Mouse (Mus musculus): ENCODE data around the gene Glod5.
"Not testable (repeated sequence)": the region's sequence is repeated elsewhere in the genome, so short reads cannot be mapped to it uniquely, and the experiment has no call there.

Gene Glod5

DNA sequence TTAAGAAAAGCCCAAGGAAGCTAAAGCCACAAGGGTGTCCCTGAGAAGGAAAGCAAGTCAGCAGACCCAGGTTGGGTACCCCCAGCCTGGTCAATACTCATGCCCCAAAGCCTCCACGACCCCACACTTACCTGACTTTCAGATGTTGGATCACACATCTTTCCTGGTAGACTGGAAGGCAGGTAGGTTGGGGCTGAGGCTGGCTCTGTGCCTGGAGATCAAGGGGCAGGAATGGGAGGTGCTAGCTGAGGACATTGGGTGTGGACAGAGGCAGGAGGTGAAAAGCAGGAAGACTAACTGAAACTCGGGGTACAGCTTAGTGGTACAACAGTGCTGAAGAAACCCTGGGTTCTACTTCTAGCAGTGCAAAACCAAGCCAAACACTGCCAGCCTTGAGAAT is at the start of gene Glod5:
Gene Glod5, minus strand, starts transcription at position 207 of the 400 bp plus-strand sequence.
- DNase-seq (ENCODE audit: low read depth), result no peak

DNA sequence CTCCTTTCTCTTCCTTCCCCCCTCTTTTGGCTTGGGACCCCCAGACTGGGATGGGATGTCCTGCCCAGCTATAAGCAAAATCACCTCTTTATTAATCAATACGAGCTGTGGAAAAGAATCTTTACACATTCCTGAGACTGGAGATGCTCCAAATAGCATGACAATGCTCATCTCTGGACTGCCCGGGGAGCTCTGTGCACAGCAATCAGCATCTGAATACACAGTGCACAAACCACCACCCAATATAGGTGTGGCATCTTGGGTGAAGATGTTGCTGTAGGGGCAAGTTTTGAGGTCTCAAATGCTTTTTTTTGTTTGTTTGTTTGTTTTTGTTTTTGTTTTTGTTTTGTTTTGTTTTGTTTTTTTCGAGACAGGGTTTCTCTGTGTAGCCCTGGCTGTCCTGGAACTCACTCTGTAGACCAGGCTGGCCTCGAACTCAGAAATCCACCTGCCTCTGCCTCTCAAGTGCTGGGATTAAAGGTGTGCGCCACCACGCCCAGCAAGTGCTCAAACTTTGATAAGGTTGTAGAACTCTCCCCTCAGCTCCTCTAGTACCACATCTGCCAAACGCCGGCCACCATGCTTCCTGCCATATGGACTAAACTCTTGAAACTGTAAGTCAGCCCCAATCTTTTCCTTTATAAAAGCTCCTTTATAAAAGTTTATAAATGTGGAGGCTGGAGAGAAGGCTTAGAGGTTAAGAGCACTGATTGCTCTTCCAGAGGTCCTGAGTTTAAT is 32.9 kb upstream of the Glod5 start:
- DNase-seq (ENCODE audit: low read depth), result not testable (repeated sequence)

DNA sequence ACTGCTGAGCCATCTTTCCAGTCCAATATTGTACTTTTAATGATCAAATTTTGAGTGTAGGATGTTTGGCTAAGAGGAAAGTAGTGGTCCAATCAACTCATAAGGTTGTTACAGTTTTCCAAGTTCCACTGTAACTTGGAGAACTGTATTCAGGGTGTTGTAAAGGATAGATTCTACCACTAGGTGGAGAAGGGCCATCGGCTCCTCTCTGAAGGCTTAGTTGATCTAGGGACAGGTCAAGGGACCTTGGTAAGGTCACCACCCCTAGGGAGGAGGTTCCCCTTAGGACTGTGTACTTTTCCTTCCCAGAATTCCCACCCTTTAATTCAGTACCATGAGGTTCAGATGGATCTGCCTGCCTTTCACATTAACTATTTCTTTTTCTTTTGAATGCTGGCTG is 14.7 kb upstream of the Glod5 start:
- peak; percentile 38 for DNase-seq (ENCODE audit: low read depth)

DNA sequence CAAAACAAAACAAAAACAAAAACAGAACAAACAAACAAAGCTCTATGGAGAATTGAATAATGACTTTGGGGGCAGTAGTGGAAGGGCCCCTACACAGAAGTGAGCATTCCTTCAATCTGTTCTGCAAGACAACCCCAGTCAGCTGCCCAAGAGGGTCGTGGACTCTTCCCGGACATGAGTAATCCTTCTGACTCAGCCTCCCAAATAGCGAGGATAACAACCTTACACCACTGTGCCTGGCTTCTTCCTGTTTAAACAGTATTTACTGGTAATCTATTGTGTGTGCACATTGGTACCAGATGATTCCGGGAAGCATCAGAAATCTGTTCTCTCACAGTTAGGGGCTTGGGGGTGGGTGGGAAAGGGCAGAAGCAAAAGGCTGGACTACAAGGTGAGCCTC is 8.5 kb upstream of the Glod5 start:
- DNase-seq (ENCODE audit: low read depth), result no peak

DNA sequence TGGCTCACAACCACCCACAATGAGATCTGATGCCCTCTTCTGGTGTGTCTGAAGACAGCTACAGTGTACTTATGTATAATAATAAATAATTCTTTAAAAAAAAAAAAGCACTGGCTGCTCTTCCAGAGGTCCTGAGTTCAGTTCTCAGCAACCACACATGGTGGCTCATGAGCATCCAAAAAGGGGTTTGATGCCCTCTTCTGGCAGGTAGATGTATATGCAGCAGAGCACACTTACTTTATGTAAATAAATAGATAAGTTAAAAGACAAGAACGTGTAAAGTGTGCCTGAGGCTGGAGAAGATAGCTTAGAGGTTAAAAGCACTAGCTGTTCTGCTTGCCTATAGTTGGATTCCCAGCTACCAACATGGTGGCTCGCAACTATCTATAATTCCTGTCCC is 6.5 kb upstream of the Glod5 start:
- peak; percentile 19 for DNase-seq (ENCODE audit: low read depth)

DNA sequence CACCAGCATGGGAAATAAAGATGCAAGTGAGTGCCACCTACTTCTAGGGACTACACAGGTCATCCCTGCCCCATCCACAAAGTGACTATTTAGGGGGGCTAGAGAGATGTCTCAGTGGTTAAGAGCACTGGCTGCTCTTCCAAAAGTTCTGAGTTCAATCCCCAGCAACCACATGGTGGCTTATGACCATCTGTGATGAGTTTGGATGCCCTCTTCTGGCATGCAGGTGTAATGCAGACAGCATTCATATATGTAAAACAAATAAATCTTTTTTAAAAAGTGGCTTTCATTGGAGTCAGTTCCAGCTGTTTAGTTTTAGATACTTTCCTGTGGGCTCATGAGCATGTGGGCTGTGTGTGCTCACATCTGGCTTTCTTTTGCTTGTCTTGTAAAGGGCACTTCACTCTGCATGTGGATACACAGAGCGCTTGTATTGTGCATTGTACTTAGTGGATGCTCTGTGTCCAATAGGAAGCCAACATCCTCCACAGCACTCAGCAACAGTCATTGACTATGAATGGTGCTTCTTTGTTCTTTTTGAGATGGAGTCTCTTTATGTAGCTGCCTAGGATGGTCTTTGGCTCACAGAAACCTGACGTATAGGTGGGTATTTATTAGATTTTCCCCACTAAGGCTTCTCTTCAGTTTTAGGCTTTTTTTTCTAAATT is 2.0 kb upstream of the Glod5 start:
- peak; percentile 44 for DNase-seq (ENCODE audit: low read depth)

DNA sequence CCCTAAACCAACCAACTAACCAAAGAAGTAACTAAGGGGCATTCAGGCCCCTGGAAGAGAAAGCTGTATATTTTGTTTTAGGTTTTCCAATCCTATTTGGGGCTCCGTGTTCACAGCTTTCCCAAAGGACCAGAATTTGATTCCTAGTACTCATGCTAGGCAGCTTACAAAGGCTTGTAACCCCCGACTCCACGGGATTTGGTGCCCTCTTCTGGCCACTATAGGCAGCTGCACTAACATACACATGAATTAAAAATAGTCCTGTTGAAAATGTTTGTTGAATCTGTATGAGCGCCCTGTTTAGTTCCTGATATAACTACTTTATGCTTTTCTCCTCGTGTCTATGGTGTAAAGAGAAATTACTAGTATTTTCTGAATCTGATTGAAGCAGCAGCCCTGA is 1.1 kb downstream of the Glod5 start:
- peak; percentile 71 for DNase-seq (ENCODE audit: low read depth)

DNA sequence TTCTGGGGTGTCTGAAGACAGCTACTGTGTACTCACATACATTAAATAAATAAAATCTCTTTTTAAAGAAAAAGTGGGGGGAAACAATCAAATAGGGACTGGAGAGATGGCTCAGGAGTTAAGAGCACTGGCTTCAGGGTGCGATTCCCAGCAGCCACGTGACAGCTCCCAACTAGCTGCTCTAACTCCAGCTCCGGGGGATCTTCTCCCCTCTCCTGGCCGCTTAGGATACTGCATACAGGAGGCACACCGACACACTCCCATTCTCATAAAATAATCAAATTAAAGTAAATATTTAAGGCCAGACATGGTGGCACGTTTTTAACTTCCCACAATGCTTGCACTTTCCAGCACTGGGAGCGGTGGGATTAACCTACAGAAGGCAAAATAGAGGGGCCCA is 2.6 kb downstream of the Glod5 start:
- not testable (repeated sequence) for DNase-seq (ENCODE audit: low read depth)

DNA sequence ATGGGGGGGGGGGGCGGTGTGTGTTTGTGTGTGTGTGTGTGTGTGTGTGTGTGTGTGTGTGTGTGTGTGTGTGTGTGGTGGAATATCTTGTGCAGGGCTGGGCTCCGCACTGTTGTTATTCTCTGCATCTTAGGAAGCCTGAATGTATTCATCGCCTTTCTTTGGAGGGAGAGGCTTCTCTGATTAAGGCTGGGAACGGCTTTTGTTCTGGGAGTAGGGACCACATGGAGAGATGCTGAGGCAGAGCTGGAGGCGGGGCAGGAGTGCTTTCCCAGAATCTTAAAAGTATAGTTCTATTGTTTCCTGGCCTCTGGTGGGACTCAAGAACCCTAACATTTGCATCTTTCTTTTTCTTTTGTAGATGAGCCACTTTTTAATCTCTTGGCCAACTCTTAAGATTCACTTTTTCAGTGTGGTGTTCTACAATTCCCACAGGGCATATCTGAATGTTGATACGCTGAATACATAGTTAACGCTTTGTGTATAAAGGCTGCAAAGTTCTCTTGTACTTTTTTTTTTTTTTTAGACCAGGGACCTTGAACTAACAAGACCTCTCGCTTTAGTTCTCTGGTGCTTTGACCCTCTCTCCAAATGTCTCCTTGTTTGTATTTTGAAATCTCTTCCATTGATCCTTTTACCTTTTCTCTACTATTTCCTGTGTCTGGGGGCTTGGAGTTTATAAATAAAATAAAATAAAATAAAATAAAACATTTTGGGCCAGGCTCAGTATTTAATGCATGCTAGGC is 4.5 kb downstream of the Glod5 start:
- no peak for DNase-seq (ENCODE audit: low read depth)

DNA sequence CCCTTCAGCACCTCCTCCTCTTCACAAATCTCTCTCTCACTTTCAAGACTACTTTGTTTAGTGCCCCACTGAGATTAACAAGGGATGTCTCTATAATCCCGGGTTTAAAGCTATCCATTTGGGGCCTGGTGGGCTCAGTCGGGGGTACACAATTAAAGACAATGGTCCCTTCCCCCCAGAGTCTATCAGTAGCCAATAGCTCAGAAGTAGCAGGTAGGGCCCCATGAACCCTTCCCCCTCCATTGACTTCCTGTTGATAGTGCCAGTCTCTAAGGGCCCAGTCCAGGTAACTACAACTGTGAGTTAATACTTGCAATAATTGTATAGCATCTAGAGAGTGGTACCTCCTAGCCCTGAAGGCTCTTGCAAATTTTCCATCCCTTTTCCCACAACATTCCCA is 5.1 kb downstream of the Glod5 start:
- no peak for DNase-seq (ENCODE audit: low read depth)

DNA sequence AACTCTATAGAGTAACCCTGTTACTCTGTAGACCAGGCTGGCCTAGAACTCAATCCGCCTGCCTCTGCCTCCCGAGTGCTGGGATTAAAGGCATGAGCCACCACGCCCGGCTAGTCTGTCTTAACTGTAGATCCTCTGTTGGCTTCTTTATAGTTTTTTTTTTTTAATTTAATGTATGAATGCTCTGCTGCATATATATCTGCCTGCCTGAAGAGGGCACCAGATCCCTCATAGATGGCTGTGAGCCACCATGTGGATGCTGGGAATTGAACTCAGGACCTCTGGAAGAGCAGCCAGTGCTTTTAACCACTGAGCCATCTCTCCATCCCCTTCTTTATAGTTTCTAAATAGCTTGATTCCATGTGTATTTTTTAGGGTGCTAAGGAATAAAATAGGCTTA is 8.9 kb downstream of the Glod5 start:
- not testable (repeated sequence) for DNase-seq (ENCODE audit: low read depth)

DNA sequence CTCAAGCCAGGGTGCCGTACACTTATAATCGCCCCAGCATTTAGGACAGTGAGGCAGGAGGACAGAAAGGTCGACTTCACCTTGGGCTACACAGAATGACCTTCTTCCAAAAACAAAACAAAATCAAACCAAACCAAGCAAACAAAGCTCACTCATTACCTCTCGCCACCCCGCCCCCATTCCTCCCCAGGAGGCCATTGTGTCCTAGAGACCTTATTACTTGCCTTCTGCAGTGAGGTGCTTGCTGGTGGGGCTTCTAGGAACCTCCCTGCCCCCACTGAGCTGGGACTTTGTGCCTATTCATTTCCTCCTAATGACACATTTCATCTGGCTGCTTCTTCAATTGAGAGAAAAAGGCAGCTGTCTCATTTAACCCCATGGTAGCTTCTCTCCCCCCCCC is 9.7 kb downstream of the Glod5 start:
- no peak for DNase-seq (ENCODE audit: low read depth)

DNA sequence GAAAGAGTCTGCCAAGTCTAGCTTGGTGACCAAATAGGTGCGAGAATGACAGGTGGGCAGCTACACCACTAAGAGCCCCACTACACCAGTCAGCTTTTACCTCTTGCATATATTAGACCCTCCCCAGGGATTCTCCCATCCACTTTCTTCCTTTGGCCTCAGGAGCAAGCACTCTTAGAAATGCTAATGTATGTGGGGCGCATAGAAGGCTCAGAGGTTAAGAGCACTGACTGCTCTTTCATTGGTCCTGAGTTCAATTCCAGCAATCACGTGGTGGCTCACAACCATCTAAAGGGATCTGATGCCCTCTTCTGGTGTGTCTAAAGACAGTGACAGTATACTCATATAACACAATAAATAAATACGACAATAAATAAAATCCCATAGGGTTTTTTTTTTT is 15.3 kb downstream of the Glod5 start:
- no peak for DNase-seq (ENCODE audit: low read depth)

DNA sequence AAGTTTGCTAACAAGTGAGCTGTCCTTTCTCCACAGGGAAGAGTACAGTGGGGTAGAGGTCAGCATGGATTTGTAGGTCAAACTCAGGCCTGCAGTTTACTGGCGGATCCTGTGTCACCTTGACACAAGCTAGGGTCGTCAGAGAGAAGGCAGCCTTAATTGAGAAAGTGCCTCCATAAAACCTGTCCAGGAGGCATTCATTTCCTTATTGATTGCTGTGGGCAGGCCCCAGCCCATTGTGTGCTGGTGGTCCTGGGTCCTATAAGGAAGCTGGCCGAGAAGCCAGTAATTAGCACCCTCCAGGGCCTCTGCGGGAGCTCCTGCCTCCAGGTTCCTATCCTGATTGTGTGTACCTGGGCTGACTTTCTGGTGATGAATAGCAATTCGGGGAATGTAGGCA is 16.3 kb downstream of the Glod5 start:
- no peak for DNase-seq (ENCODE audit: low read depth)

DNA sequence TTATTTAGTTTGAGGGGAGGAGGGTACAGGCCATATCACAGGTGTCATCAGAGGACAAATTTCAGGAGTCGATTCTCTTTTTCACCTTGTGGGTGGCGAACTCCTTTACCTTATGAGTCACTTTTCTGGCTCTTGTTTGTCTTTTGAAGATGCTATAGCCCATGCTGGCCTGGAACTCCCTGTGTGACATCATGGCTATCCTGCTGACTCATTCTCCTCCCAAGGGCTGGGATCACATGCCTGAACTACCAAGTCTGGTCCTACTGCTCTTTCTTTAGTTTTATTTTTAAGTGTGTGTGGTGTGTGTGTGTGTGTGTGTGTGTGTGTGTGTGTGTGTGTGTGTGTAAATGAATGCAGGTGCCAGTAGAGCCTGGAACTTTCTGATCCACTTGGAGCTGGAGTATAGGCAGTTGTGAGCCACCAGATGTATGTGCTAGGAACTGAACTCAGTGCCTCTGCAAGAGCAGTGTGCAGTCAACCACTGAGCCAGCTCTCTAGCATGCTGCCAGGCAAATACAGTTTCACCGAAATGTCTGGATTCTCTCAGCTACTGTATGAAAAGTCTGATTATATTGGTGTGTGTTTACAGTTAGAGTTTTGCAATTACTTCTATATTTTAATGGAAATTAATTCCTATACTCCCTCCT is 17.6 kb downstream of the Glod5 start:
- no peak for DNase-seq (ENCODE audit: low read depth)

DNA sequence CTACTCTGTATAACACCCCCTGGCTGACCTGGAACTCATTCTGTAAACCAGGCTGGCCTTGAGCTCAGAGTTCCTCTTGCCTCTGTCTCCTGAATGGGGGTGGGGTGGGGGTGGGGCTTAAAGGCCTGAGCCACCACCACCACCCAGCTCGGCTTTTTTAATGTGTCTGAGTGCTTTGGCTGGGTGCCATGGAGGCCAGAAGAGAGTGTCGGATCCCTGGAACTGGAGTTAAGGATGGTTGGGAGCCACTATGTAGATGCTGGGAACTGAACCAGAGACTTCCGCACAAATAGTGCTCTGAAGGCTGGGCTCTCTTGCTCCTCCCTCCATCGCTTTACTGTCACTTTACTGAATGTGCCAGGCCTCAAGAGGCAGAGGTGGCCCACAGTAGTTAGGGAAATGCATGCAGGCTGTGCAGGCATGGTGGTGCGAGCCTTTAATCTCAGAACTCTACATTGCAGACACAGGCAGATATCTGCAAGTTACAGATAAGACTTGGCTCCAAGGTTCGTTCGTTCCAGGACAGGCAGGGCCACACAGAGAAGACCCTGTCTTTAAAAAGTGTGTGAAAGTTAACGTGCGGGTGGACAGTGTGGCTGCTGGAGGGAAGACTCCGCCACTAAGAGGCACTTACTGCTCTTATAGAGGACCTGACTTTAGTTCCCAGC is 25.1 kb downstream of the Glod5 start:
- DNase-seq (ENCODE audit: low read depth), result no peak

DNA sequence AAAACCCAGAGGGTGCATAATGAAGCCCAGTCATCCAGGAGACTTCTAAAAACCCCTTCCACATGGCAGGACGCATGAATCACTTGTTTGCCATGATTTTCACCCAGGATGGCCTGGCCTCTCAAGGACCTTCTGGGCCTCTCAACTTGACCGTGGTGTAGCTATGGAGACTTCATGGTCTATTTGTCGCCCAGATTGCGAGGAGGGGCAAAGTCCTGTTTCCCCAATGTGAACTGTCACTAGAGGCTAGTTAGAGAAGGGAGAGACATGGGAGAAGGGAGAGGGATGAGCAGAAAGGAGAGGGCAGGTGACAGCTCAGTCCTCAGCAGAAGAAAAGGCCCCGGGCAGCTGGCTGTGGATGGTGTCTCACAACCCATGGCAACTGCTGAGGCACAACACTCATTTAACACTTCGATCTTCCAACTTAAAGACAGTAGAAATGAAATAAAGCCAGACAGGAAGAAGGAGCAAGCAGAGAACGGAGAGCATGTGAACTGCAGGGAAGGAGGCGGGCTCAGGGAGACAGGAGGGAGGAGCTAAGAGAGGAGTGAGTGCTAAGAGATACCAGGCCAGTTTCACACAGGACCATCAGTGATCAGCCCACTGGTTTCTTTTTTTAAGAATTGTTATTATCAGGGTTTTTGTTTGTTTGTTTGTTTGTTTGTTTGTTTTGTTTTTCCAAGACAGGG is 25.8 kb downstream of the Glod5 start:
- DNase-seq (ENCODE audit: low read depth), result no peak

DNA sequence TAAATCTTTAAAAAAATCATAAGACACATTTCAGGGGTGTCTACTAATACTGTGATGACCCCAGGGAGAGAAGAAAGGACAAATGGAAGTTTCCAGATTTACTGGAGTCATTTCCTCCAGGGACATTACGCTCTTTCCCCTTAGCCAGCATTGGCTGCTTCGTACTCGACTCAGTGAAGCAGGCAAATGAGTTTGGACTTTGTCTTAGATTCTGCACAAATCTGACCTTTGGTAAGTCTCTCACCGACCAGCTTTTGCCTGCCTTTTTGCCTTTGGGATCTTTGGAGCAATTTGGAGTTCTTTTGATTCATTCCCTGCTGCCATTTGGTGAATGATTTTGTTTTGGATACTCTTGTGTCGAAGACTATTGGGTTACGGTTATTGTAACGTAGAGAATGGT is 36.9 kb downstream of the Glod5 start:
- DNase-seq (ENCODE audit: low read depth), result no peak

DNA sequence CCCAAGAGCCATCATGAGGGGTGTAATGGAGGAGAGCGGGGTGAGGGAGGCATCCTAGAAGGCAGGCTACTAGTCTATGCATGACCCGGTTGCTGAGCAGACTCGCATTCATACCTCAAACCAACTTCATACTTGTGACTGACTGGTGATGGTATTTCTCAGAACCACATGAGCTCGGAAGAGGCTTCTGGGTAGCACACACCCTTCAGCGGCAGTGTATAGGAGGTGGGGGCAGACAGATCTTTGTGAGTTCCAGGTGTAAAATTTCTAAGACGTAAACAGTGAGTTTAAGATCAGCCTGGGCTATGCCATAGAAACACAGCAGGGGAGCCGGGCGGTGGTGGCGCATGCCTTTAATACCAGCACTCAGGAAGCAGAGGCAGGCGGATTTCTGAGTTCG is 40.4 kb downstream of the Glod5 start, which contains the start of gene Gata1:
Gene Gata1, minus strand, starts transcription at position 180 of the 400 bp plus-strand sequence.
- DNase-seq (ENCODE audit: low read depth), result peak; percentile 20

DNA sequence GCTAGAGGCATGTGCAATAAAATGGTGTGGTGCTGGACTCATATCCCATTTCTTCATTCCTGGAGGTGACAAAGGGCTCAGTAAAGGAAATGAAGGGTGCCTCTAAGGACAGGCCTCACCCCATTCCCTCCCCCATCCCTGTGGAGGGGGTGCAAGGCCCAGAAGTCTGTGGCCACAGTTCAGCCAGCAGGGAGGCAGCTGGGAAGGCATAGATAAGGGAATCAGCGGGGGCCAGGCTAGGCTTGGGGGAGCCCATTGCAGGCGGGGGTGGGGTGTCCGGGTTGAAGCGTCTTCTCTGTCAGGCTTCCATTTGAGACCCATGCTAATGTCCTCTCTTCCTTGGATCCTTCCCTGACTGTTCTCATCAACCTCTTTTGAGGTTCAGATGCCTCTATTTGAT is 47.0 kb downstream of the Glod5 start:
- DNase-seq (ENCODE audit: low read depth), result no peak

DNA sequence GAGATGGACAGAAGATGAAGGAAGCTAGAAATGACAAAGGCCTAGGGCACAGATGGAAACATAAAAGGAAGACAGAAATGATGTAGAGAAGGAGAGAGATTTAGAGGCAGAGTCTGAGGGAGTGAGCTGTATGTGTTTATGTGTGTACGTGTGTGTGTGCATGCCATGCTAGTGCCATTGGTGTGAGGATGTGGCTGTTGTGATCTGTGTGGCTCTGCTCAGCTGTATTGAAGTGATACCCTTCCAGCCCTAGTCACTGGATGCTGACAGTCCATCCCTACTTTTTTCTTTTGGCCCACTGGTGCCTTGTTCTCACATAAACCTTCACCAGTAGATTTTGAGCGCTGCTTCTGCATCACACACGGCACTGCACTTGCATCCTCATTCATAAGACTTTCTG is 49.4 kb downstream of the Glod5 start:
- DNase-seq (ENCODE audit: low read depth), result no peak

Measured in induced T-regulatory cell, adult 2 months (primary cell).